Mouse (Mus musculus) urinary bladder, postnatal 25 days (tissue): Measurements from ENCODE around the gene Cpne9.
A peak's percentile ranks its signal among the peaks of the same experiment; 100 is the strongest.
"Not testable (repeated sequence)": the region's sequence is repeated elsewhere in the genome, so short reads cannot be mapped to it uniquely, and the experiment has no call there.

ENCODE experiments used
- DNase-seq: peaks from one replicate; pipeline ENCODE4 v3.0.0; 2022; ENCODE audit warnings: low spot score

The Cpne9 gene

DNA sequence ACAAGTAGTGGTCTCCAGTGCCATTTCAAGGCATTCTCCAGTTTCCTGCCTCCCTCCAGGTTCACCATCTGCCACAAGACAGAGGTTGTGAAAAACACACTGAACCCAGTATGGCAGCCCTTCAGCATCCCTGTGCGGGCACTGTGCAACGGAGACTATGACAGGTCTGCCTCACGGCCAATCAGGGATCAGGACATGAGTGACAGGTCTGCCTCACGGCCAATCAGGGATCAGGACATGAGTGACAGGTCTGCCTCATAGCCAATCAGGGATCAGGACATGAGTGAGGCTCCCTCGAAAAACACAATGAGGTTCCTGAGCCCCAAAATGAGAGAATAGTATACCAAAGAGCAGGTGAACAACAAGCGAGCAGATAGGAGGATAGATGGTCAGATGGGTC lies 8.2 kb downstream of the Cpne9 start:
- no peak for DNase-seq

DNA sequence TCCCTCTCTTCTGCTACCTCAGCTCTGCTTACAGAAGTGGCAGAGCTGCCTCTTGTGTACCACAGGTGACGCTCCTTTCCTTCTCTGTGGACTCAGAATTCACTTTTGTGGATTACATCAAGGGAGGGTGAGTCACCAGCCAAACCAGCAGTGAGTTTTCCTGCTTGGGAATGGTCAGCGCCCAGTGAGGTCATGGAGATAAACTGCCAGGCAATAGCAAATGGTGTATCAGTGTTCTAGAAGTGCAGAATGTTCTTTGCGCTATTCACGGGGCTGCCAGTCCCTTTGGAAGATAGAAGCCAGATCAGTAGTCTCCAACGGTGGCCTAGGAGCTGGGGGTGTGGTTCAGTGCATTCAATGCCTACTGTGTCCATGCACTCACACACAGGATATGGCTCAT lies 10.8 kb downstream of the Cpne9 start:
- no peak for DNase-seq

- no peak for DNase-seq
Observed at GRCm38 (mm10) chr6:113296046-113296445, 13.9 kb downstream of the Cpne9 start.

- DNase-seq: no peak
Observed at GRCm38 (mm10) chr6:113296639-113297038, 14.5 kb downstream of the Cpne9 start.

DNA sequence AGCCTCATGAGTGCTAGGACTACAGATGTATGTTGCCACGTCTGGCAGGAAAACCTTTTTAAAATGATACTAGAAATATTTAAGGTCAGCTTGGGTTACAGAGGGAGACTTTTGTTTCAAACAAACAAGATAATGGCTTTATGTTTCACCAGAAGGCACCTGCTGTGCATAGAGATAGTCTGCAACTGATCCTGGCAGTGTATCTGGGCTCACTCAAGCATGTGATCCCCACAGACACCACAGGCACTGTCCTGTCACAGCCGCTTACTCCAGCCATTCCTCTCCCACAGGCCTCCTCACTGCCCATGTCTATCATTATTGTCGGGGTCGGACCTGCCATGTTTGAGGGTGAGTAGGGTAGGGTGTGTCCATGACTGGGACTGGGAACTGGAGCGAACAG lies 19.2 kb downstream of the Cpne9 start:
- DNase-seq: no peak

DNA sequence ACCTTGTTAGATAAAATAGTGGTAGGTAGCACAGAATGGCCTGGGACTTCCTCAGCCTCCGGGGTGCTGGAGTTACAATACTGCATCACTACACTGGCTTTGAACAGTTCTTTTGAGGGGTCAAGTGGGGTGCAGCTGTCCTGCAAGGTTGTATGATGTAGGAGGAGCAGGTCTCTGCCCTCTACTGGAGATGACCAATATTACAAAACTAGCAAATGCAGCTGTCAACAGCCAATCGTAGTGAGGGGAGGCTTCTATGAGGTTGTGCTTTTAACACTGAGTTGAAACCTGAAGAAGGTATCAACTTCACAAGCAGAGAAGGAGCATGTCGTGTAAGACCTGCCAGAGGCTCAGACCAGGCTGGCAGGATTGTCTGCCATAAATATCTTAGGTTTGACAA lies 20.2 kb downstream of the Cpne9 start:
- no peak for DNase-seq

DNA sequence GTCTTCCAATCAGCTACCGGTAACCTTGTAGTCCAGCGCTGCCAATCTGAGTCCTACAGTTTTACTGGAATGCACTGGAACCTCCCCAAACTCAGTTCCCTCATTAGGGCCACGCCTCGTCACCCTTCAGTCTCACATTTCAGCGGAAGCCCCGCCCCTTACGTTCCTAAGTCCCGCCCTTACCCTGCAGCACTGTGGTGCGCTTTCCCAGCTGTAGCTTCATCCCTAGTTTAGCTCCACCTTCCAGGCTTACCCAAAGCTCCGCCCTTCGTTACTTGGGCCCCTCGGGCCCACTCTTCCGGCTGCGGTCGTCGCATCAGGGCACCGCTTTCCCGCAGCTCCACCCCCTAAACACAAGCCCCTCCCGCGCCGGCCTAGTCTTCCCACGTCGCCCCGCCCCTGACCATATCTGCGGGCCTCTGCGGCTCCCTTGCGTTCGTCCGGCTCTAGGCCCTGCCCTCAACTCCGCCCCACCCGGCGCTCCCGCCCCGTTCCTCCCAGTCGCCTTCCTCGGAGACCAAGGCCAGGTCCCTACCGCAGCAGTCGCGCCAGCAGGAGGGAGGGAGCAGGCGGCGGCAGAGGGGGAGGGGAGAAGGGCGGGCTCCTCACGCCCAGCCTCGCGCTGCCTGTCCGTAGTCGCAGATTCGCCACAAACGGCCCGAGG lies 24.3 kb downstream of the Cpne9 start:
- DNase-seq: peak; percentile 97

DNA sequence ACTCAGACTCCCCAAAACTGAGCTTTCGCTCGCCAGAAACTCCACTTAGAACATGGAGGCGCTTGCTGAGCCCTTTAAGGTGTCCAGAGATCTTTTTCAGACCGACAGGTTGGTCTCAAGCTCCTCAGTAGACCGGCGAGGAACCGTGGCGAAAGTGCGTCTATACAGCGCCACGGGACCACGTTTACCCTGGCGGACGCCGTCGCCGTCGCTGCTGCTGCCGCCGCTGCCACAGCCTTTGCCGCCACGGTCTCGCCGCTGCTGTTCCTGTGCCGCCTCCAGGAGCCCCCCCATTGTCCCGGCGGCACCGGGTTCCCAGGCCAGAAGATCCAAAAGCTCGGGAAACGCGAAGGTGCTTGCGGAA lies 24.9 kb downstream of the Cpne9 start, which contains the start of gene Brpf1:
TSS of gene Brpf1 (plus strand) at position 152 of the 364 bp plus-strand sequence.
- DNase-seq: no peak

GRCm38 (mm10) chr6:113307481-113308121 lies 25.5 kb downstream of the Cpne9 start:
- peak; percentile 23 for DNase-seq

- no peak for DNase-seq
Observed at GRCm38 (mm10) chr6:113308141-113308540, 26.0 kb downstream of the Cpne9 start.

DNA sequence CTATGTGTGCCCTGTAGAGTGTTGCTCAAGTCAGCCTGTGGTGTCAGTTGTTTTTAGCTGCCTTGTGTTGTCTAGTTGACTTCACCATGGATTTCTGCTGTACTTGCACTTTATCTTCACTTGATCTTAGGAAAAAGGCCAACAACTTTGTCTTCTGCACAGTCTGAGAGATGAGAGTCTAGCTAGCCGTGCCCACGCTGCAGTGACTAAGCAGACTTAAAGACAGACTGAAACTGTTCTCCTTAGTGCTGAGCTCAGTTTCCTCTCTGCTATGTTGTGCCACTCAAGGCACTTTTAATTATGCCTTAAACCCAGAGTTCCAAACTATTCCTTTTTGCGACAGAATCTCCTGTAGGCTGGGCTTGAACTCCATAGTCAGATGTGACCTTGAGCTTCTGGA lies 33.9 kb downstream of the Cpne9 start:
- DNase-seq: no peak

DNA sequence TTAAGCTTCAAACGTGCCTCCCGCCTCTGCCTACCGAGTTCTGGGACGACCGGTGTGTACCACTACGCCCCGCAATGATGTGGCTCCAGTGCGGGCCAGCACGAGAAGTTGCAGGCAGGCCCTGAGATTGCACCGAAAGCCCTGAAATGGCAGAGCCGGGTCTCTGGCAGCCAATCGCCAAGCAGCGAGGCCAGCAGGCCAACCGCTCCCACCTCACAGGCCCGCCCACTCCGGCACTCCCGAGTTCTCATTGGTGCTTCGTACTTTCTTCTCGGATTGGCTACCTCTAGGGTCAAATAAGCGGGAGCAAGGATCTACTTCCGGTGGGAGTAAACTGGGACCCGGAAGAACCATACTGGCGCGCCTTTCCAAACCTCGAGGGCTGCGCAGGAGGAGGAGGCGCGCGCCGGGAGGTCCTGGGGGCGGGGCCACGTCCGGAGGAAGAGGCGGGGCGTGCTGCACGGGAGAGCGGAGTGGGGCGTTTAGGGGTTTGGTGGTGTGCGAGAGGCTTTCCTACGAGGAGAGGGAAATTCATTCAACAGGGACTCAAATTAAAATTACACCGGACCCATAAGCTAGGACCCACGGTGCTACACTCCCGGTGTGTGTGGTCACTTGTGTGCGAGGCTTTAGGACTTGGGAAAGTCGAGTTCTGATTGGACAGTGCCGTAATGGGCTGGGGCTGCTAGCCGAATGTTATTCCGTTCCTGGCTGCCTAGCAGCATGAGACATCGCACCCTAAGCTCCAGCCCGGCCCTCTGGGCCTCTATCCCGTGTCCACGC lies 44.6 kb downstream of the Cpne9 start, which contains the start of gene Ogg1:
TSS of gene Ogg1 (plus strand) at position 440 of the 783 bp plus-strand sequence.
- DNase-seq: peak; percentile 95

DNA sequence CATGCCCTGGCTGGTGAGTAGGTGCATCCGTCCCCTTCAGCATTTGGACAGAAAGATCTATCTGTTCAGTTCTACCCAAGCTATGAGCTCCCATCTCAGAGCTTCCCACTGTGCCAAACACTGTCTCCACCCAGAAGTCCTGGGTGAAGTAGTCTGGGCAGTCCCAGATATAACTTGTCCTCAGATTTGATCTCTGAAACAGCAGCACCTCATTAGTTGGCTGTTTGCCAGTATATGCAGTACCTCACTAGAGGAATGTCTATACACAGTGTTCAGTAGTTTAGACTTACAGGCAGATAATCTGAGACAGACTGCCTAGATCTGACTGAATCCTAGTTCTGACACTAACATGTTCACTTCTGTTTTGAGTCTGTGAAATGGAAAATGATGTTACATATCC lies 47.3 kb downstream of the Cpne9 start:
- DNase-seq: no peak

- DNase-seq: no peak
Observed at GRCm38 (mm10) chr6:113330547-113330946, 48.4 kb downstream of the Cpne9 start.

GRCm38 (mm10) chr6:113331721-113332120 lies 49.6 kb downstream of the Cpne9 start:
- DNase-seq: no peak

GRCm38 (mm10) chr6:113332734-113333133 lies 50.6 kb downstream of the Cpne9 start:
- DNase-seq: not testable (repeated sequence)

GRCm38 (mm10) chr6:113333137-113333950 lies 51.2 kb downstream of the Cpne9 start:
- no peak for DNase-seq

- no peak for DNase-seq
Observed at GRCm38 (mm10) chr6:113334216-113334615, 52.1 kb downstream of the Cpne9 start.

- no peak for DNase-seq
Observed at GRCm38 (mm10) chr6:113336852-113337620, 54.9 kb downstream of the Cpne9 start.

DNA sequence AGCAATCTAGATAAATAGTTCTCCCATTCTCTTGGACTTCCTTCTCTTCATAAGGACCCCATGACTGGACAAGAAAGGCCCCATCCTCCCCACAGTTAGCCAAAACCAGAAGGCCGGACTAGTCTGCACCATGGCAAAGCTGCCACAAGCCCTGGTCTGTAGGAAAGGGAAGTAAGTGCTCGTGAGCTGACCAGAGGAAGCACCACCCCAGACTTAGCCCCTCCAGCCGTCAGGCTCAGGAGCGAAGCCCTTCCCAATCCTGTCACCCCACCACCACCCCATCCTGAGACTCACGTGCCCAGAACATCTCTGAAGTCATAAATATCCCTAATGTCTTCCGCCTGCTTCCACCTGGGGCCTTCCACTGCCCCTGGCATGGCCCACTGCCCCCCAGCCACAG lies 59.5 kb downstream of the Cpne9 start:
- no peak for DNase-seq

DNA sequence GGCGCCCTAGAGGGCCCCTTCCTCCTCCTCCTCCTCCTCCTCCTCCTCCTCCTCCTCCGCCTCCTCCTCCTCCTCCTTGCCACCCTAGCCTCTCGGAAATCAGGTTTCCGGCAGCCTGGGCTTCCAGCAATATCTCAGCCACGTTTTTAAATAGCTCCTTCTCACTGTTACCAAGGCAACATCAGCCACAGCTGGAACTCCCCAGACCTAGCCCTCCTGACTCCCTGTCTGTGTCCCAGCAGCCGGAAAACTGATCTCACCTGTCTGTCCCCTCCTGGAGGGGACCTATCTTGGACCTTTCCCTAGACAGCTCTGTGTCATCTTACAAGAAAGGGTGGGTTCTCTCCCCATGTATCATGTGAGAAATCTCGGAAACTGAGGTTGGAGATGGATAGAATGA lies 60.2 kb downstream of the Cpne9 start:
- no peak for DNase-seq
